In the genomic region with DNA sequence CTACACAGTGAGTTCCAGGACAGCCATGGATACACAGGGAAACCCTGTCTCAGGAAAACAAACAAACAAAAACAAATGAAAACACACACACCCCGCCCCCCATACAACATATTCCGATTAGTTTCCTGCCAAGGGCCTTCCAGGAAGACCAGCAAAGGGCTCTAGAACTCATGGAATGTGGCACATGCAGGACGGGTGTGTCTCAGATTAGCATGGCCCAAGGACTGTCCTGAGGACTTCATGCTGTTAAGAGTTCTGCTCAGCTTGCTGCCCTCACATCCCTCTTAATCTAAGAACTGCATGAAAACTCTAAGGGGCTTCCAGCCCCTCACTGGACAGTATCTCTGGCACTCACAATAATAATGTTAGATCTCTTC, we compare ENCODE assay signal across 16 mouse cellular contexts.
"Had no signal": no experiment of that assay in that cellular context is flagged by ENCODE, and none has a peak within 500 bp of the region (broad histone marks: within the 10 kb centered on the region; RNA-seq: fewer than 3 reads in every experiment).

No protein-coding gene starts in this region.

- H3K9me3 ChIP-seq: limb, embryonic 10.5 days; liver, embryonic 15.5 days; midbrain, embryonic 10.5 days; neural tube, embryonic 15.5 days had no signal

- H3K4me3 ChIP-seq: left cerebral cortex, adult 2 months; limb, embryonic 10.5 days; liver, embryonic 15.5 days; midbrain, embryonic 10.5 days; myocyte; neural tube, embryonic 15.5 days had no signal

- H3K9ac ChIP-seq: liver, embryonic 15.5 days; lung, embryonic 14.5 days; neural tube, embryonic 15.5 days had no signal

- H3K27me3 ChIP-seq: liver, embryonic 15.5 days; neural tube, embryonic 15.5 days had no signal

- H3K4me1 ChIP-seq: limb, embryonic 10.5 days; midbrain, embryonic 10.5 days had no signal

- H3K4me2 ChIP-seq: liver, embryonic 11.5 days; liver, embryonic 15.5 days; lung, embryonic 14.5 days; neural tube, embryonic 15.5 days had no signal

- H3K27ac ChIP-seq: left cerebral cortex, adult 2 months; limb, embryonic 10.5 days; liver, embryonic 15.5 days; macrophage; midbrain, embryonic 10.5 days; neural tube, embryonic 15.5 days; stomach, postnatal 0 days had no signal

- DNase-seq: kidney, adult 18-20 months; kidney, postnatal 10 days; lung, embryonic 14.5 days; lung, postnatal 14 days; midbrain, embryonic 14.5 days; right cerebral cortex, adult 18-20 months; right cerebral cortex, postnatal 4 days had no signal
